Mouse (Mus musculus) liver, embryonic 11.5 days (tissue): ENCODE data around the gene Slamf7. TPM values are rescaled to one million over a fixed set of nuclear protein-coding genes. Genes with fewer than 3 reads are reported as not detected.
"Not testable (repeated sequence)": the region's sequence is repeated elsewhere in the genome, so short reads cannot be mapped to it uniquely, and the experiment has no call there.

ENCODE experiments used
- ATAC-seq: fragments of 200-750 bp; cut with Nextera tagmentation; replicated peaks from 2 replicates; pipeline ENCODE4 v1.8.0; 2017; ENCODE audit warnings: moderate number of reproducible peaks, mild to moderate bottlenecking, moderate TSS enrichment, moderate library complexity; ENCODE audit not compliant: low FRiP score
- DNase-seq: peaks from one replicate; pipeline ENCODE4 v3.0.0-alpha.2; 2017; ENCODE audit warnings: low spot score
- H3K27ac ChIP-seq: fragments of 300-500 bp; sonication (generic); 2 replicates; pipeline ENCODE4 v1.5.1; 2014; ENCODE audit warnings: mild to moderate bottlenecking, low read depth, low read length, control low read depth
- H3K27me3 ChIP-seq: fragments of 300-500 bp; sonication (generic); replicated peaks from 2 replicates; pipeline ENCODE4 v1.6.1; 2014; ENCODE audit warnings: low read length, mixed read lengths; ENCODE audit not compliant: control insufficient read depth, insufficient read depth
- H3K36me3 ChIP-seq: fragments of 300-500 bp; sonication (generic); 2 replicates; pipeline ENCODE4 v1.6.1; 2014; ENCODE audit warnings: mild to moderate bottlenecking, low read length, moderate library complexity, mixed read lengths; ENCODE audit not compliant: control insufficient read depth, insufficient read depth
- H3K4me1 ChIP-seq: fragments of 300-500 bp; sonication (generic); replicated peaks from 2 replicates; pipeline ENCODE4 v1.6.1; 2014; ENCODE audit warnings: low read length, mixed read lengths; ENCODE audit not compliant: control insufficient read depth, insufficient read depth
- H3K4me2 ChIP-seq: fragments of 300-500 bp; sonication (generic); 2 replicates; pipeline ENCODE4 v1.6.1; 2014; ENCODE audit warnings: mild to moderate bottlenecking, control low read depth, moderate library complexity
- H3K4me3 ChIP-seq: fragments of 300-500 bp; sonication (generic); 2 replicates; pipeline ENCODE4 v1.5.1; 2014; ENCODE audit warnings: low read depth, low read length, control low read depth
- H3K9ac ChIP-seq: fragments of 300-500 bp; sonication (generic); 2 replicates; pipeline ENCODE4 v1.6.1; 2014; ENCODE audit warnings: low read depth, low read length, control low read depth
- H3K9me3 ChIP-seq: fragments of 300-500 bp; sonication (generic); 2 replicates; pipeline ENCODE4 v1.6.1; 2016; ENCODE audit warnings: low read length, inconsistent platforms, mixed read lengths; ENCODE audit not compliant: control insufficient read depth
- WGBS: fragments of 180-500 bp; shearing (Covaris S2); extraction: QIAGEN DNeasy Blood & Tissue Kit; methylation state at CpG from one replicate; pipeline ENCODE4 v1.1.7; 2014; 5-methylcytosine and 5-hydroxymethylcytosine counted together
- polyA plus RNA-seq: library from polyadenylated mRNA; unstranded; fragments of >200 nt; fragmentation: Nextera tagmentation; extraction: Ambion mirVana; gene quantifications from 2 replicates; pipeline ENCODE4 v1.2.1, GENCODE M21; 2014

The Slamf7 gene
- polyA plus RNA-seq, 1 experiment from 2014 or later: not detected

- no peak overlapping the region for H3K9ac ChIP-seq
- H3K27ac ChIP-seq: no peak overlapping the region
- WGBS: 66% methylated on average over 5 of the region's 5 CpGs
- ATAC-seq: no peak
- H3K9me3 ChIP-seq: no peaks in the 10 kb centered on the region
- no peaks in the 10 kb centered on the region for H3K27me3 ChIP-seq
- DNase-seq: no peak
- no peak overlapping the region for H3K4me2 ChIP-seq
- no peak overlapping the region for H3K4me3 ChIP-seq
- H3K36me3 ChIP-seq: no peaks in the 10 kb centered on the region
- 0 out of 2 replicates have a peak, but pooled peaks cover 6% of the 10 kb centered on the region for H3K4me1 ChIP-seq
Observed at GRCm38 (mm10) chr1:171672854-171673475, 20.1 kb upstream of the Slamf7 start.

GRCm38 (mm10) chr1:171672451-171672850 is 19.6 kb upstream of the Slamf7 start:
- H3K4me3 ChIP-seq, H3K27me3 ChIP-seq, H3K9ac ChIP-seq, H3K27ac ChIP-seq, H3K4me1 ChIP-seq, DNase-seq, H3K9me3 ChIP-seq, H3K4me2 ChIP-seq, H3K36me3 ChIP-seq, ATAC-seq: not testable (repeated sequence)
- WGBS: 47% methylated on average over 2 of the region's 2 CpGs

- H3K4me2 ChIP-seq: no peak overlapping the region
- no peak overlapping the region for H3K9ac ChIP-seq
- no peak overlapping the region for H3K27ac ChIP-seq
- no peaks in the 10 kb centered on the region for H3K4me1 ChIP-seq
- 59% methylated on average over 1 of the region's 1 CpGs for WGBS
- ATAC-seq (no peak), DNase-seq (no peak)
- H3K36me3 ChIP-seq: no peaks in the 10 kb centered on the region
- H3K4me3 ChIP-seq: no peak overlapping the region
- H3K27me3 ChIP-seq: no peaks in the 10 kb centered on the region
- no peaks in the 10 kb centered on the region for H3K9me3 ChIP-seq
Observed at GRCm38 (mm10) chr1:171667160-171667559, 14.3 kb upstream of the Slamf7 start.

GRCm38 (mm10) chr1:171666350-171666749 is 13.5 kb upstream of the Slamf7 start:
- no peak for ATAC-seq
- H3K27ac ChIP-seq: no peak overlapping the region
- WGBS: 78% methylated on average over 6 of the region's 6 CpGs
- H3K4me2 ChIP-seq: no peak overlapping the region
- peak; percentile 22 for DNase-seq
- H3K36me3 ChIP-seq: no peaks in the 10 kb centered on the region
- no peak overlapping the region for H3K4me3 ChIP-seq
- no peaks in the 10 kb centered on the region for H3K9me3 ChIP-seq
- H3K27me3 ChIP-seq: no peaks in the 10 kb centered on the region
- H3K9ac ChIP-seq: no peak overlapping the region
- H3K4me1 ChIP-seq: no peaks in the 10 kb centered on the region

GRCm38 (mm10) chr1:171663757-171664156 is 10.9 kb upstream of the Slamf7 start:
- no peaks in the 10 kb centered on the region for H3K27me3 ChIP-seq
- no peak overlapping the region for H3K27ac ChIP-seq
- H3K9me3 ChIP-seq: no peaks in the 10 kb centered on the region
- 94% methylated on average over 2 of the region's 2 CpGs for WGBS
- no peaks in the 10 kb centered on the region for H3K4me1 ChIP-seq
- no peaks in the 10 kb centered on the region for H3K36me3 ChIP-seq
- no peak overlapping the region for H3K4me2 ChIP-seq
- ATAC-seq (no peak), DNase-seq (no peak)
- H3K9ac ChIP-seq: no peak overlapping the region
- H3K4me3 ChIP-seq: no peak overlapping the region

GRCm38 (mm10) chr1:171661482-171661881 is 8.6 kb upstream of the Slamf7 start:
- Histone ChIP-seq H3K9me3 (no peaks in the 10 kb centered on the region), H3K4me2 (no peak overlapping the region), H3K4me1 (no peaks in the 10 kb centered on the region), H3K4me3 (no peak overlapping the region), H3K27ac (no peak overlapping the region), H3K36me3 (no peaks in the 10 kb centered on the region), H3K27me3 (no peaks in the 10 kb centered on the region), H3K9ac (no peak overlapping the region)
- ATAC-seq (no peak), DNase-seq (no peak)
- 75% methylated on average over 2 of the region's 2 CpGs for WGBS

GRCm38 (mm10) chr1:171660423-171660822 is 7.6 kb upstream of the Slamf7 start:
- WGBS: 76% methylated on average over 1 of the region's 1 CpGs
- H3K4me2 ChIP-seq: no peak overlapping the region

GRCm38 (mm10) chr1:171658561-171658991 is 5.7 kb upstream of the Slamf7 start:
- no peaks in the 10 kb centered on the region for H3K4me1 ChIP-seq
- no peaks in the 10 kb centered on the region for H3K36me3 ChIP-seq
- no peak overlapping the region for H3K4me3 ChIP-seq
- no peak overlapping the region for H3K4me2 ChIP-seq
- DNase-seq: no peak
- H3K9ac ChIP-seq: no peak overlapping the region
- no peak overlapping the region for H3K27ac ChIP-seq
- no peaks in the 10 kb centered on the region for H3K27me3 ChIP-seq
- H3K9me3 ChIP-seq: no peaks in the 10 kb centered on the region
- 72% methylated on average over 5 of the region's 5 CpGs for WGBS
- no peak for ATAC-seq

More at GRCm38 (mm10) chr1:171660423-171660822, 7.6 kb upstream of the Slamf7 start:
- no peaks in the 10 kb centered on the region for H3K4me1 ChIP-seq
- no peaks in the 10 kb centered on the region for H3K9me3 ChIP-seq
- no peak for ATAC-seq
- H3K9ac ChIP-seq: no peak overlapping the region
- DNase-seq: no peak
- H3K27me3 ChIP-seq: no peaks in the 10 kb centered on the region
- H3K27ac ChIP-seq: no peak overlapping the region
- no peak overlapping the region for H3K4me3 ChIP-seq
- no peaks in the 10 kb centered on the region for H3K36me3 ChIP-seq

- Histone ChIP-seq H3K27ac (no peak overlapping the region), H3K4me1 (no peaks in the 10 kb centered on the region), H3K9ac (no peak overlapping the region), H3K4me3 (no peak overlapping the region), H3K27me3 (no peaks in the 10 kb centered on the region), H3K9me3 (no peaks in the 10 kb centered on the region), H3K4me2 (no peak overlapping the region), H3K36me3 (no peaks in the 10 kb centered on the region)
- DNase-seq (no peak), ATAC-seq (no peak)
- 74% methylated on average over 8 of the region's 8 CpGs for WGBS
Observed at GRCm38 (mm10) chr1:171648840-171649239, 4.0 kb downstream of the Slamf7 start.
